Mouse (Mus musculus) kidney, postnatal 4 days (tissue): ENCODE data around the gene Ctbp2.

Experiments
- DNase-seq, 2 experiments: peaks; one replicate each; pipeline ENCODE4 v3.0.0; 2021; ENCODE audit warnings: mixed read lengths in 2 of 2

The Ctbp2 gene

GRCm38 (mm10) chr7:133085408-133085807 lies 38.7 kb downstream of the Ctbp2 start:
- DNase-seq, result no peak

GRCm38 (mm10) chr7:133083936-133084614 lies 40.1 kb downstream of the Ctbp2 start:
- DNase-seq, result no peak

DNA sequence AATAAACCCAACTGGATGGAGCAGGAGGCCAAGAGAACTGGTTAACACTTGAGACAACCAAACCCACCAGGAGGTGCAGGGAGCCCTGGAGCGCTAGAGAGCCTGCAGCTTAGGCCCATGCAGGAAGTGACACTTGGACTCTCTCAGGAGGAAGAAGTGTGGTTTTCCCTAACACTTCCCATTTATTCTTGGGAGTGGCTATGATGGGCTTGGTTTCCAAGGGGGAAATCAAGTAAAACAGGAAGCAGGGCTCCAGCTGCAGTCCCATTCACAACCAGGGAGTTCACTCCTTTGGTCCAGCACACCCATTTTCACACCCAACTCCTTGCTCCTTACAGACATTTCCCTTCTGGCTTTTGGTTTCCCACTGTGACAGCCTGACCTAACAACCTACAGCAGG lies 45.2 kb downstream of the Ctbp2 start:
- DNase-seq, result no peak

GRCm38 (mm10) chr7:133074462-133075133 lies 49.6 kb downstream of the Ctbp2 start:
- no peak for DNase-seq

DNA sequence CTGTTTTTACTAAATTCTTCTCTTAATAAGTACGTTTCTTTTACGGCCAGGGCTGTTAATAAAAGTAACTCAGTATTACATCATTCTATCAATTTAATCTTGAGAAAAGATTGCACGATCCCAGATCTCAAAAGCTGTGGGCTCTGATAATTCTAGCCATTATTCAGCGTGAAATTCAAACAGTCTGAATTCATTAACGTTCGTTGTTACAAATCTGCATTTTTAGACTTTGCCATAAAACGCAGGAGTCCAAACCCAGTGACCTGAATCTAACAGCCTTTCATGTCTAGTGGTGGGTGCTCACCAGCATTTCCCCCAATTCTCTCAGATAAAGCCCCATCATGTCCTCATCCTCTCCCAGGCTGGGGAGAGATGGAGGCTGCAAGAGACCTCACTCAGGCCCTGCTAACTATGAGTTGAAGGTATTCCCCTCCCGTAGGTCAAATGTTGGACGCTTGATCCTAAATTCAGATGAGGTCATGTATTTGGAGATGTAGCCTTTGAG lies 51.0 kb downstream of the Ctbp2 start:
- no peak for DNase-seq

DNA sequence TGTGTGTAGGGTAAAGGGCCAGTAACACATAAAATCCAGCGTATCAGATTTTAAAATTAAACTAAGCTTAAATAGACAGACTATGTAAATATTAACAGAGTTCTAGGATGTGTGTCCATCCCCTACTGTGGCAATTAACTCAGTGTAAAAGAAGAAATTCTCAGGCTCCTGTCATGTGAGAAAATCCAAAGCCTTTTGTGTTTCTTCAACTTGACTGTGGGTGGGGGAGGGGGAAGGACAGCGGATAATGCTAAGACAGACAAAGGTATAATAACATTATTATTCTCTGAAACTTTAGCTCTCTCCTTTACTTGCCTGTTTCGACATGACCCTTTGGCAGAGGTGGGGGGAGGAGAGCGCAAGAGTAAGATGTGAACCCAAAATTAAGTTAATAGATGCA lies 51.6 kb downstream of the Ctbp2 start:
- no peak for DNase-seq

DNA sequence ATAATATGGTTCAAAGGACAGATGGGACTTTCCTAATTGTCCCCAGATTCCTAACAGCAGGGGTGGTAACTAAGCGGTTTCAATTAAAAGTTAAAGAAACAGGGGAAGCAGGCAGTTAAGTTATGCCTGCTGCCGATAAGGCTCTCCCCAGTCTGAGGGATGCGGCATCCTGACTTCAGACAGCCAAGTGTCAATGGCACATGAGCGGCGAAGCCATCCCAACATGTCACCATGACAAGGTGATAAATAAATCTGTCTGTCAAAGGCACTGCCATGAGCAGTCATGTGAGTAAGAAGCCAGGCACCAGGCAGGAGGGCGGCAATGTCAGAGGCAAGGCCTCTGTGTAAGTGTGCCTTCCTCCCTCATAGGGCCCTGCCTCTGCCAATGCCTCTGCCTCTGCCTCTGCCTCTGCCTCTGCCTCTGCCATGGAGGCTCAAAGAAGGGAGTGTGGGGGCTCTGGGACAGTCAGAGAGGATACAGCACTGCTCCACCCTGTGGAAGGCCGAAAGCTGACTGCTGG lies 56.8 kb downstream of the Ctbp2 start:
- peak in 1 of 2 experiments; percentile 28 for DNase-seq

GRCm38 (mm10) chr7:133066776-133067175 lies 57.4 kb downstream of the Ctbp2 start:
- peak; percentile 17 to 31 for DNase-seq

GRCm38 (mm10) chr7:133062055-133062454 lies 62.1 kb downstream of the Ctbp2 start:
- no peak for DNase-seq

GRCm38 (mm10) chr7:133060170-133060569 lies 64.0 kb downstream of the Ctbp2 start:
- no peak for DNase-seq

GRCm38 (mm10) chr7:133059517-133060104 lies 64.5 kb downstream of the Ctbp2 start:
- DNase-seq, result no peak

GRCm38 (mm10) chr7:133059150-133059509 lies 65.0 kb downstream of the Ctbp2 start:
- DNase-seq, result no peak

DNA sequence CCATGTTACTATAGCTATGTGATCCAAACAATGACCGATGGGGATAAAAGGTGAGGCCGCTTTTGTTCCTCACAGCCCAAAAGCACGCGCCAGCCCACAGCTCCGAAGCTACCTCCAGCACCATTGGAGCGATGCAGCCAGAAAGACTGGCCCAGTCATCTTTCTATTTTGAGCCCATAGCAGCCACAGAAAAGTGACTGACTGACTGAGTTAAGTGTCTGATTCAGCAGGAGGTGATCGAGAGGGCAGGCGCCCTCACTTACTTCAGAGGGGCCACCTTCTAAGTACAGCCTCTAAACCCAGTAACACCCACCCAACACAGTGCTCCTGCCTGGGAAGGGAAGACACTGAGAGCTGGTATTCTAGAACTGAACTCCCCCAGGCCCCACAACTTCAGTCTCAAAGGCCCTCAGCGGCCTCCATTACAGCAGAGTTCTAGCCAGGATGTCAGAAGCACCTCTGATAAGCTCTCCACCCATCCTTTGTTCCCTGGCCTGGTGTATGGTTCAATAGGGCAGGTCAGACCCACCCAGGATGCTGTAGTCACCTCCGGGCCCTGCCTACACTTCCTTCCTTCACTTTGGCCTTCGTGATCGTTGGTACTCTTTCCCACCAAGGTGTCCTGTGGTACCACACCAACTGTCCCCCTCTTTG lies 65.5 kb downstream of the Ctbp2 start:
- DNase-seq, result no peak

DNA sequence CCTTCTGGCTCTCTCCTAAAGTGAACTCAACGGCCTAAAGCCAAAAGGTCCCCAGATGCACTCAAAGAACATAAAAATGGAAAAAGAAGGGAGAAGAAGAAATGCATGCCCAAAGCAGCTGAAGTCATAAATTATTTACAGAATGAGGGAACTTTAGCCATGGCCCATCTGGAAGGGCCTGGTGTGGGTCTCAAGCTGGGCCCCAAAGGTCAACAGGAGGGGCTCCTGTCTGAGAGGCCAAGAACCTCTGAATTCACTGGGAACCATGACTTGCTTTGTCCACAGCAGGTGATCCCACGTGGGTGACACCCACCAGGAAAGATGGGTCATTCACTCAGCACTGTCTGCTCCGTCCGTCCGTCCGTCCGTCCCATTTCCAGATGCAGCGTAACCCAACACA lies 67.2 kb downstream of the Ctbp2 start:
- no peak for DNase-seq

DNA sequence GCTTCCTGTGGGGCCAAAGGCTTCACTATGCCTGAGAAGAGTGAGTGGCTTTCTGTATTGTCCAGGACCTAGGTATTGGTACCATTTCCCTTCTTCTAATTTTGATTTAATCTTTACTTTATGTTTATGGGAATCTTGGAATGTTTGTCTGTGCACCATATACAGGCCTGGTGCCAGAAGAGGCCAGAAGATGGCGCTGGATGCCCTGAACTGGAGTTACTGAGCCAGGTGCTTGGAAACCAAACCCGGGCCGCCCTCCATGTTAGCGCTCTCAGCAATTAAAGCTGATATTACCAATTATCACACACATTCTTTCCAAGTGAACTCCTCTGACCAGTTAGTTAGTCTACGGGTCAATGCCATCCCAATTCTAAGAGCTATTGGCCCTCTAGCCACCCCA lies 69.7 kb downstream of the Ctbp2 start:
- DNase-seq, result peak; percentile 40 to 44

DNA sequence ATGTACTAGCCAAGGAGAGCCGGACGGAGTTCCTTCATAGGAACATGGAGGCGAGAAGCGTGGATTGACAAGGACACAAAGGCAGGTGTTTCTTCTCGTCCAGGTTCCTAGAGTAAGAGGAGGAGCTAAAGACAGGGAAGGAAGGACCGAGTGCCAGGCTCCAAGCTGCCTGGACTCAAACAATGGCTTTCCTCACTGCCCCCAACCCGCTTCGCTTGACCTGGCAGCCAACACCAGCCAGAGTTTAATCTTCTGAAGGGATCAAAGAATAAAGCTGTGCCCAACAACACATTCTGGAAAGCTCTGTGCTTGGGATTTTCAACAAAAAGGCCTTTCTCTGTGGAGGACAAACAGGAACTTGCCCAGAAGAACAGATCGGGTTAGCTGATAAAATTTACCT lies 70.4 kb downstream of the Ctbp2 start:
- DNase-seq, result peak in 1 of 2 experiments; percentile 47

GRCm38 (mm10) chr7:133052819-133053218 lies 71.3 kb downstream of the Ctbp2 start:
- DNase-seq, result peak; percentile 41 to 50

DNA sequence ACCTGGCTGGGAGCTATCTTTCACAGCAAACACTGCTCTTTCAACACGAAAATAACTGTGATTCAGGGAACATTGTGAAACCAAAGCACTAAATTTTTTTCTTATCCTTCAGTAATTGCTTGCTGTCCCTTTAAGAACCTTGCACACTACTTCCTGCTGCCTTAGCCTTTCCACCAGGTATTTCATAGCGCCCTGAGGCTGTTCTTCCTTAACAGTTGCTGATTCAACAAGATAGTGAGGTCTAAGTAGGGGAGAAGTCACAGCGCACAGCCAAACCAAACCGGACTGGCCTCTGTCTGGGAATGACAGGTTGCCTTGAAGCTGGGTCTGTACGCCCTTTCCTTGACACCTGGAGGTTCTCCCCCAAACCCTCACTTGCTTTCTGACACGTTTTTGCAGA lies 73.5 kb downstream of the Ctbp2 start:
- DNase-seq, result peak in 1 of 2 experiments; percentile 45

GRCm38 (mm10) chr7:133048085-133048630 lies 76.0 kb downstream of the Ctbp2 start:
- no peak for DNase-seq

GRCm38 (mm10) chr7:133047287-133047686 lies 76.9 kb downstream of the Ctbp2 start:
- no peak for DNase-seq

DNA sequence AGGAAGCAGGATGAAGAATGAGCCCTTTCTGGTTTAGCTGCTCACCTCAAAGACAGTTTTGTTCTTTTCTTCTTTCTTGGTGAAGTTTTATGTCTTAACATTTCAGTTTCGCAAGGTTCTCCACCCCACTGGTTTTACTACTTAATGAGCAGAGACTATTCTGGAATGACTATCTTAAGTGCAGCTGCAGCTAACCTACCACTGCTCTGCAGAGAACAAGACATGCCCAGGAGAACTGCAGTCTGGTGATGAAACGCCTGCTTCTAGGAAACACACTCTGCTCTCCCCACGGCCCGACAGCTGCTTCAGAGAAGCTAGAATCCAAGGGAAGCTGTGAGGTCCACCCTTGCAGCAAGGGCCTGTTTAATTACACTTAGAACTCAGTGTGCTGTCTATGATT lies 79.4 kb downstream of the Ctbp2 start:
- no peak for DNase-seq

DNA sequence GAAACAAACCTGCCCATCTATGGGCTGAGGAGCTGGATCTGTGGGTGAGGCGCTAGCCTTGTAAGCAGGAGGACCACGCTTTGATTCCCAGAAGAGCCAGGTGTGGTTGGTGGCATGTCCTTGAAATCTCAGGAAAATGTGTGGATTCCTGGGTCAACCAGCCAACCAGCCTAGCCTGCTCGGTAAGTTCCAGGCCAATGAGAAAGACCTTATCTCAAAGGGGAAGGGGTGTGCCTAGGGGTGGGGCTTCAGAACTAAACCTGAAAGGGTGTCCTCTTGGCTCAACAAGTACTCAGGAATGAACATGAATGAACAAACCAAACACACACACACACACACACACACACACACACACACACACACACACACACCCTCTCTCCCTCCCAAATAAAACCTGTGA lies 82.4 kb downstream of the Ctbp2 start:
- DNase-seq, result no peak
